Mouse (Mus musculus): ENCODE results near the gene Ubox5.
"Not testable (repeated sequence)": the region's sequence is repeated elsewhere in the genome, so short reads cannot be mapped to it uniquely, and the experiment has no call there.

GRCm38 (mm10) chr2:130649028-130649427, 19.2 kb upstream of the Ubox5 start:
- TF ChIP-seq CTCF (IDR thresholded peaks at IDR 0.05): peak; percentile 30; the same call in 1 of the 2 replicates
- not testable (repeated sequence) for TF ChIP-seq POLR2A, EP300 (IDR thresholded peaks at IDR 0.05; ENCODE audit: insufficient read depth, low read depth, low read length)

Measured in heart, adult 2 months (tissue).